Mouse (Mus musculus) heart, adult 2 months (tissue): ENCODE measurements around the gene Med11.

Experiments used
- CTCF ChIP-seq: fragments of 200-600 bp; IDR thresholded peaks from 2 replicates; pipeline ENCODE4 v1.8.1; 2022; ENCODE audit warnings: antibody characterized with exemption, mild to moderate bottlenecking, moderate library complexity
- EP300 ChIP-seq: fragments of 200-500 bp; IDR thresholded peaks from 2 replicates; pipeline ENCODE4 v1.6.1; 2011; ENCODE audit warnings: low read depth, low read length, control low read depth; ENCODE audit not compliant: insufficient read depth
- POLR2A ChIP-seq: fragments of 200-500 bp; IDR thresholded peaks from 2 replicates; pipeline ENCODE4 v1.6.1; 2011; ENCODE audit warnings: mild to moderate bottlenecking, low read depth, low read length, control low read depth; ENCODE audit not compliant: insufficient read depth

DNA sequence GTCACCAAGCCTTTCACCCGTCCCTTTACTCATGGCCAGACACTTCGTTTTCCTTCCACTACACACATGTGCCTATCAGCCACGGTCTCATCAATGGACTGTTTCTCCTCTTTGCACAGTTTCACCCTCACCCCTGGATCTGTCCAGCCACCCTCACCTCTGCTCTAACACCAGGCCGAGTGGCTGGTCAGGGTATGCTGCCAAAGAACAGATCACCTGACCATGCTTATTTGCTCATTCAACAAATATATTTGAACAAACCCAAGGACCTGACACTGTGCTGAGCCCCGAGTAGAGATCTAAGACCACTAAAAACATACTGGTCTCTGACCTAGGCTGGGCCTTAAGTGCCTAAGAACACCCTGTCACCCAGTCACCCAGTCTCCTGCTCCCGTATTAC is 7.1 kb upstream of the Med11 start:
- TF ChIP-seq CTCF: no peak
- TF ChIP-seq EP300: no peak
- TF ChIP-seq POLR2A: no peak
